Mouse (Mus musculus) MEL (cell line): ENCODE measurements around the gene Ttc39a. TPM values are rescaled to one million over a fixed set of nuclear protein-coding genes. Genes with fewer than 3 reads are reported as not detected.

Source experiments
- DNase-seq: peaks from one replicate; pipeline ENCODE4 v3.0.0; 2011; ENCODE audit warnings: low read depth, low spot score
- H3K27ac ChIP-seq: 2 replicates; pipeline ENCODE4 v1.5.1; 2012; ENCODE audit warnings: low read depth, mild to moderate bottlenecking, control low read depth, low read length, moderate library complexity; ENCODE audit not compliant: control insufficient read depth
- H3K27me3 ChIP-seq, 2 experiments: fragments of 150-350 bp in 1 of 2; sonication (generic) in 1 of 2; 2 replicates each; pipeline ENCODE4 v1.6.1; 2012; ENCODE audit warnings: low read length in 2 of 2, mild to moderate bottlenecking in 2 of 2, improper control_type of control experiment in 1 of 2, moderate library complexity in 1 of 2; ENCODE audit not compliant: insufficient read depth in 2 of 2, control insufficient read depth in 1 of 2
- H3K36me3 ChIP-seq, 2 experiments: 2 replicates each; pipeline ENCODE4 v1.6.1; 2012 to 2014; ENCODE audit warnings: low read length in 2 of 2, improper control_type of control experiment in 1 of 2, inconsistent platforms in 1 of 2, mild to moderate bottlenecking in 1 of 2; ENCODE audit not compliant: insufficient read depth in 2 of 2, control insufficient read depth in 1 of 2
- H3K4me1 ChIP-seq, 2 experiments: fragments of 150-350 bp in 1 of 2; sonication (generic) in 1 of 2; 2 replicates each; pipeline ENCODE4 v1.6.1; 2012; ENCODE audit warnings: low read length in 2 of 2, improper control_type of control experiment in 1 of 2, mild to moderate bottlenecking in 1 of 2; ENCODE audit not compliant: insufficient read depth in 2 of 2, control insufficient read depth in 1 of 2
- H3K4me3 ChIP-seq, 2 experiments: fragments of 150-350 bp in 1 of 2; sonication (generic) in 1 of 2; 2 replicates each; pipeline ENCODE4 v1.5.1; 2012; ENCODE audit warnings: low read depth in 2 of 2, low read length in 2 of 2, mild to moderate bottlenecking in 2 of 2, moderate library complexity in 2 of 2, control low read depth in 1 of 2, improper control_type of control experiment in 1 of 2; ENCODE audit not compliant: control insufficient read depth in 1 of 2, insufficient read depth in 1 of 2
- H3K79me2 ChIP-seq: 2 replicates; pipeline ENCODE4 v1.6.1; 2012; ENCODE audit warnings: mild to moderate bottlenecking, low read length, moderate library complexity; ENCODE audit not compliant: control insufficient read depth, poor library complexity, insufficient read depth
- H3K9ac ChIP-seq: 2 replicates; pipeline ENCODE4 v1.6.1; 2012; ENCODE audit warnings: low read depth, mild to moderate bottlenecking, control low read depth, low read length, moderate library complexity; ENCODE audit not compliant: control insufficient read depth, poor library complexity, severe bottlenecking
- H3K9me3 ChIP-seq: fragments of 150-350 bp; sonication (generic); replicated peaks from 2 replicates; pipeline ENCODE4 v1.6.1; 2012; ENCODE audit warnings: mild to moderate bottlenecking, low read length, improper control_type of control experiment, moderate library complexity; ENCODE audit not compliant: insufficient read depth
- BHLHE40 ChIP-seq: IDR thresholded peaks from 2 replicates; pipeline ENCODE4 v1.6.1; 2012; ENCODE audit warnings: low read depth, mild to moderate bottlenecking, inconsistent platforms, low read length, improper control_type of control experiment, borderline replicate concordance
- CHD1 ChIP-seq: IDR thresholded peaks from 2 replicates; pipeline ENCODE4 v1.6.1; 2012; ENCODE audit warnings: low read depth, mild to moderate bottlenecking, inconsistent platforms, low read length, improper control_type of control experiment
- ELF1 ChIP-seq: IDR thresholded peaks from 2 replicates; pipeline ENCODE4 v1.6.1; 2014; ENCODE audit warnings: low read depth, mild to moderate bottlenecking, inconsistent platforms, low read length, improper control_type of control experiment, moderate library complexity
- EP300 ChIP-seq, 2 experiments: IDR thresholded peaks; 2 replicates each; pipeline ENCODE4 v1.6.1; 2011; ENCODE audit warnings: improper control_type of control experiment in 2 of 2, low read length in 2 of 2, low read depth in 1 of 2, mild to moderate bottlenecking in 1 of 2
- ETS1 ChIP-seq: IDR thresholded peaks from 2 replicates; pipeline ENCODE4 v1.6.1; 2012; ENCODE audit warnings: low read depth, mild to moderate bottlenecking, inconsistent platforms, low read length, improper control_type of control experiment, moderate library complexity
- GATA1 ChIP-seq: IDR thresholded peaks from 2 replicates; pipeline ENCODE4 v1.6.1; 2011; ENCODE audit warnings: low read depth, low read length, improper control_type of control experiment
- HCFC1 ChIP-seq: IDR thresholded peaks from 2 replicates; pipeline ENCODE4 v1.6.1; 2012; ENCODE audit warnings: low read depth, mild to moderate bottlenecking, inconsistent platforms, low read length, improper control_type of control experiment, moderate library complexity
- KAT2A ChIP-seq: conservative IDR thresholded peaks from 2 replicates; pipeline ENCODE4 v1.6.1; 2012; ENCODE audit warnings: low read depth, low read length, improper control_type of control experiment, inconsistent platforms
- MAFK ChIP-seq: IDR thresholded peaks from 2 replicates; pipeline ENCODE4 v1.6.1; 2011; ENCODE audit warnings: low read depth, mild to moderate bottlenecking, low read length, improper control_type of control experiment, borderline replicate concordance
- MAX ChIP-seq: IDR thresholded peaks from 2 replicates; pipeline ENCODE4 v1.6.1; 2011; ENCODE audit warnings: low read length, improper control_type of control experiment
- MAZ ChIP-seq: IDR thresholded peaks from 2 replicates; pipeline ENCODE4 v1.6.1; 2012; ENCODE audit warnings: low read depth, mild to moderate bottlenecking, inconsistent platforms, low read length, improper control_type of control experiment
- MEF2A ChIP-seq: IDR thresholded peaks from 2 replicates; pipeline ENCODE4 v1.6.1; 2014; ENCODE audit warnings: low read depth, mild to moderate bottlenecking, inconsistent platforms, low read length, improper control_type of control experiment; ENCODE audit not compliant: poor library complexity, insufficient replicate concordance, severe bottlenecking; ENCODE audit errors: extremely low read depth
- MXI1 ChIP-seq: IDR thresholded peaks from 2 replicates; pipeline ENCODE4 v1.6.1; 2011; ENCODE audit warnings: mild to moderate bottlenecking, low read depth, low read length, improper control_type of control experiment
- MYB ChIP-seq: IDR thresholded peaks from 2 replicates; pipeline ENCODE4 v1.6.1; 2011; ENCODE audit warnings: mild to moderate bottlenecking, low read depth, low read length, improper control_type of control experiment
- MYC ChIP-seq: IDR thresholded peaks from 2 replicates; pipeline ENCODE4 v1.6.1; 2011; ENCODE audit warnings: low read depth, mild to moderate bottlenecking, low read length, improper control_type of control experiment, moderate library complexity
- NELFE ChIP-seq: IDR thresholded peaks from 2 replicates; pipeline ENCODE4 v1.6.1; 2011; ENCODE audit warnings: low read depth, low read length, improper control_type of control experiment
- POLR2A ChIP-seq, 2 experiments: IDR thresholded peaks; 2 replicates each; pipeline ENCODE4 v1.6.1; 2011 to 2012; ENCODE audit warnings: low read length in 2 of 2, mild to moderate bottlenecking in 2 of 2, control low read depth in 1 of 2, improper control_type of control experiment in 1 of 2, low read depth in 1 of 2, moderate library complexity in 1 of 2; ENCODE audit not compliant: control insufficient read depth in 1 of 2, insufficient read depth in 1 of 2, poor library complexity in 1 of 2
- RAD21 ChIP-seq: IDR thresholded peaks from 2 replicates; pipeline ENCODE4 v1.6.1; 2011; ENCODE audit warnings: mild to moderate bottlenecking, low read depth, low read length, improper control_type of control experiment
- SMC3 ChIP-seq: IDR thresholded peaks from 2 replicates; pipeline ENCODE4 v1.6.1; 2011; ENCODE audit warnings: low read depth, low read length, improper control_type of control experiment
- TAL1 ChIP-seq: IDR thresholded peaks from 2 replicates; pipeline ENCODE4 v1.6.1; 2012; ENCODE audit warnings: mild to moderate bottlenecking, inconsistent platforms, low read length, moderate library complexity, mixed read lengths
- TCF12 ChIP-seq: IDR thresholded peaks from 2 replicates; pipeline ENCODE4 v1.6.1; 2014; ENCODE audit warnings: low read depth, mild to moderate bottlenecking, inconsistent platforms, low read length, improper control_type of control experiment, moderate library complexity
- USF1 ChIP-seq: IDR thresholded peaks from 2 replicates; pipeline ENCODE4 v1.6.1; 2014; ENCODE audit warnings: low read depth, mild to moderate bottlenecking, inconsistent platforms, low read length, improper control_type of control experiment, moderate library complexity
- ZC3H11A ChIP-seq: IDR thresholded peaks from 2 replicates; pipeline ENCODE4 v1.6.1; 2012; ENCODE audit warnings: low read depth, mild to moderate bottlenecking, inconsistent platforms, low read length, improper control_type of control experiment
- ZMIZ1 ChIP-seq: IDR thresholded peaks from 2 replicates; pipeline ENCODE4 v1.6.1; 2012; ENCODE audit warnings: low read depth, mild to moderate bottlenecking, inconsistent platforms, low read length, improper control_type of control experiment, moderate library complexity
- ZNF384 ChIP-seq: IDR thresholded peaks from 2 replicates; pipeline ENCODE4 v1.6.1; 2012; ENCODE audit warnings: low read depth, mild to moderate bottlenecking, inconsistent platforms, low read length, improper control_type of control experiment
- polyA plus RNA-seq, 2 experiments: library from polyadenylated mRNA; stranded (reverse) in 1 of 2; unstranded in 1 of 2; fragments of >175 nt in 1 of 2; fragments of >200 nt in 1 of 2; gene quantifications; 2 replicates each; pipeline versions ENCODE4 v1.2.1 to v1.2.4; 2012; ENCODE audit warnings: low replicate concordance in 2 of 2, low read depth in 1 of 2; ENCODE audit not compliant: insufficient read length in 2 of 2, insufficient read depth in 1 of 2, missing spikeins in 1 of 2
- total RNA-seq: library from RNA; depleted of rRNA; stranded (reverse); fragments of 300-350 nt; gene quantifications from 2 replicates; pipeline ENCODE4 v1.2.3, GENCODE M21; 2012

Ttc39a gene
- total and polyA plus RNA-seq, 3 experiments, result 2.8 to 4.2 TPM; not detected in 1

DNA sequence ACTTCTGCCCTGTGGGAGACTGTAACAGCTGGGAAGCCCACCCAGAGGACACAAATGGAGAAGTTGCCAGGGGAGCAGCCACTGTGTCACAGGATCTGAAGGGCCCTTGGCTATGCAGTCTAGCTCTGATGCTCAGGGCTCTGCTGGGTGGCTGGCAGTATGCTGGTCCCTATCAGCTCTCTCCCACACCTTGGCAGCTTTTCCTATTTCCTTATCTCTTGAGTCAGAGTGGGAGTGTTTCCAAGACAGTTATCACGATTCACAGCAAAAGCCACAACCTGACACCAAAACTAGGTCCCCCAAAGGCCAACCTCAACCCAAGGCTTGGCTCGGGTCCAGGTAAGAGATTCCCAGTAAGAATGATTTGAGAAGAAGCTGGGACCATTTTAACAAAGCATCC, 39.0 kb downstream of the Ttc39a start (continued):
- peak; percentile 54; the same call in 1 of the 2 replicates for TF ChIP-seq ZMIZ1
- no peak for TF ChIP-seq NELFE

DNA sequence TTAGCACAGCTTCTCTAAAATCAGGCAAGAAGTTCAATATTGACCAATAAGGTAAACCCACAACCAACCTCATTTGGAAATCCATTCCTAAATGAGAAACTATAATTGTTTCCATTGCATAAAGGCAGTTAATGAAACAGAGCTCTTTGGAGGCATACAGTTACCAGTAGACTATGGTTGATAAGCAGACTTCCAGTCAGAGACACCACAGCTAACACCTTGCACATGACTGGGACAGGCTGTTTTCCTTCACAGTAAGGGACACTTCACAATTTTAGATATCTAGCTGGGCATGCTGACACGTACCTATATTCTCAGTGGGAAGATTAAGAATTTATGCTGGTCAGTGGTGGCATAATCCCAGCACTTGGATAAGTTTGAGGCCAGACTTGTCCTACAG, 39.5 kb downstream of the Ttc39a start:
- Histone ChIP-seq H3K36me3 (peaks cover 0 to 70% of the 10 kb centered on the region in 2 experiments; a peak in 2 of 4 replicates), H3K4me1 (peaks cover 35 to 57% of the 10 kb centered on the region in 2 experiments), H3K27ac (peak overlapping the region; percentile 65), H3K79me2 (no peaks in the 10 kb centered on the region), H3K9me3 (no peaks in the 10 kb centered on the region), H3K9ac (no peak overlapping the region), H3K4me3 (no peak overlapping the region), H3K27me3 (no peaks in the 10 kb centered on the region)
- peak; percentile 78 for DNase-seq
- TF ChIP-seq SMC3 (no peak), POLR2A (IDR thresholded peaks at IDR 0.05; ENCODE audit: control insufficient read depth in 1 of 2, insufficient read depth in 1 of 2, low read depth in 1 of 2, low read length in 2 of 2, poor library complexity in 1 of 2) (no peak), USF1 (0 out of 2 replicates have a peak, but pooled peaks have one; percentile 7), EP300 (IDR thresholded peaks at IDR 0.05; ENCODE audit: low read depth in 1 of 2, low read length in 2 of 2) (peak in 1 of 2 experiments; percentile 73; a peak in 2 of 4 replicates), RAD21 (no peak), BHLHE40 (peak; percentile 91), MXI1 (0 out of 2 replicates have a peak, but pooled peaks have one; percentile 22), ELF1 (no peak), MAX (no peak), MAZ (no peak), HCFC1 (0 out of 2 replicates have a peak, but pooled peaks have one; percentile 2), KAT2A (0 out of 2 replicates have a peak, but pooled peaks have one; percentile 4), MAFK (no peak), MEF2A (no peak), TAL1 (peak; percentile 72), TCF12 (peak; percentile 74), ZNF384 (no peak), MYB (0 out of 2 replicates have a peak, but pooled peaks have one; percentile 44), GATA1 (peak; percentile 29; the same call in 1 of the 2 replicates), ZMIZ1 (no peak), MYC (no peak), ZC3H11A (no peak), CHD1 (no peak), ETS1 (0 out of 2 replicates have a peak, but pooled peaks have one; percentile 35)
